Mouse (Mus musculus) cerebellum, adult (tissue): ENCODE measurements around the gene A930004D18Rik.

Experiments used
- ATAC-seq: cut with Nextera tagmentation; 2 replicates; pipeline ENCODE4 v1.9.2; 2017; ENCODE audit warnings: mild to moderate bottlenecking, moderate library complexity, mixed read lengths; ENCODE audit not compliant: insufficient number of reproducible peaks, low FRiP score, low TSS enrichment

A930004D18Rik gene

DNA sequence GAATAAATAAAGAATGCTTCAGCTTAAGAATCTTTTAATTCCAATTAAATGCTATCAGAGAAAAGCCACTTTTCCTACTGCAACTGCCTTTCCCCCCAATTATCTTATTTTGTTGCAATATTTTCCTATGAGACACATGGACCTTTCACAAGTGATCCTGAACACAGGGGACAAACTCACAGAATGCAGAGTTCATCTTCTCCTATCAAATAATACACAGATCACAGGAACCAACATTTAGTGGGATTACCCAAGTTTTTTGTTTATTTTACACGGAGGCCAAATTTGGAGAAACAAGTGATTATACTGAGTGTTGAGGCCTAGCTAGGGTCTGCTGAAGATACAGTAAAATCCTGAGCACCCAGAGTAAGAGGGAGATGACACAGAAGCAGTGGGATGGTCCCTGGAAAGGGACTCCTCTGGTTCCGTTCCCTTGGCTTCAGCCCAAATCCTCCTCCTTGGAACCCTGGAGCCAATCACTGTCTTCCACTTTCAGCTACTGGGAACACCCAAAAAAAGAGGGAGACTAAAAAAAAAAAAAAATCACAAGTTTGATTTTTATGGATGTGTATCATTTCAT, 16.5 kb upstream of the A930004D18Rik start:
- ATAC-seq, result no peak

DNA sequence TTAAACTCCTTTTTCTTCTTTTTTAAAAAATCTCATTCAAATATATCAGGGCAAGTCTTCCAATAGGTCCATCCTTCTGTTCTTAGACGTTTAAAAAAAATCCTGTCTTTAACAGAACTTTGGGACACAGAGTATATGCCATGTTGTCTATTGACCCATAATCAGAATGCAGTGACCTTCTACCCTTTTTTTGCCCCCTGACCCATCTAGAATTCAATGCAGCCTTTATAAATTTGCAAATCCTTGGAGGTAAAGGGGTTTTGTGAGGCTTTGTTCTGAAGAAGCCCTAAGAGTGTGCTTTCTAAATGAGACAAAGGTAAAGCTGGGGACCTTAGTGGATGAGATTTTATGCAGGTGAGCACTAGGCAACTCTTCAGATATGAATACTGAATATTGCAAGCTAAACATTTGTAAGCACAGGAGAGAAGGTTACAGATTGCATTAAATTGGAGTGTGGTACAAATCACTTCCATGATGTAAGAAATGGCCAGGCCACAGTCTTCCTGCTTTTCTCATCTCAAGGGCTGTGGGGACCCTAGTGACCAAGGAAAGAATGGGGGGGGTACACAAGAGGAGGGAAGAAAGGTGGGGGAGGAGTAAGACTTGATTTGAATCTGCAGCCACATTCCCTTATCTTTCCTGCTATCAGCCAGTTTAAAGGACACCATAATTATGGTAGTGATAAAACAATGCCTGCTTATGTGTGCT, 15.9 kb upstream of the A930004D18Rik start:
- no peak for ATAC-seq

DNA sequence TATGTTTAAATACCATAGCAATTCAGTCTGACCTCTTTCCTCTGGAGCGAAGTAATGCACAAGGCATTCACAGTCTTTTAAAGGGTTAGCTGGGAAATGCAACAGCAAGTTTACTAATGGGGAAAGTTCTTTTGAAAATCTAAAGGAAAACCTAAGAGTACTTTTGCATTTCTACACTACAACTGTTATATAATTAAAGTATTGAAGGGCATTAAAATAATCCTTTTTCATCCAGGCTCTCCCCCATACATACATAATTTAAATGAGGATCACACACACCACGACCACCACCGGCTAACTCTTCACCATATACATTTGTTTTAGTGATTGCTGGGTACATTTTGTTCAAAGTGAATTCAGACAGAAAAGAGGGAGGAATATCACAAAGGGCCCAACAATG, 15.0 kb upstream of the A930004D18Rik start:
- ATAC-seq, result no peak

DNA sequence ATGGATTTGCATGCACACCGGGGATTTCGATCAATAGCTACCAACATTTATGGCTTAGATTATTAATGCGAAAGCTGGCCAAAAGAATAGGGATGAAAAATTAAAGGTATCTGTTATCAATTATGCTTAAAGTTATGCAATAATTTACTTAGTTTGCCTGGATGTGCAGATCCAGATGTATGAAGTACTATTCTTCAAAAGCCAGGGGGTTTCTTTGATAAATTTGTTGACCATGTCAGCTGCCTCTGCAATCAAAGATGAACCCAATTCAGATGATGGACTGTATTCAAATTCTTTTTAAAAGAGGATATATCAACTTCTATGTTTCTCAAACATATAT, 14.3 kb upstream of the A930004D18Rik start:
- ATAC-seq, result no peak

GRCm38 (mm10) chr2:18051026-18051830, 13.7 kb upstream of the A930004D18Rik start:
- no peak for ATAC-seq

- no peak for ATAC-seq
Measured at GRCm38 (mm10) chr2:18050541-18050985, 13.0 kb upstream of the A930004D18Rik start.

DNA sequence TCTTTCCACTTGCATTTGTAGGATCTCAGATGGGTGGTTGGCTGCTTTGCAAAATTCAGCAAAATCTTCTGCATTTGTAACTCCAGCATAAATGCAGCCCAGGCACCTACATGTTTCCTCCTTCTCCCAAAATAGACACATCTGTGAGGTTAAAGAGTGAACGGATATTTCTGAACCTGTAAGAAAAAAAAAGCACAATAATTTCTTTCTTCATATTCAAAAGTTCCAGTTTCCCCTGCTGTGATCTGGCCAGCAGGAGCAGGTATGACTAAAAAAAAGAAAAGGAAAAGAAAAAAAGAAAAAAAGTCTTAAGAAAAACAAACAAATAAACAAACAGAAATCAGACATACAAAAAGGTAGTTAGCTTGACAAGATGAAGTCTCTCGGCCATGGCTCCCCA, 12.5 kb upstream of the A930004D18Rik start:
- no peak for ATAC-seq

- ATAC-seq, result no peak
Measured at GRCm38 (mm10) chr2:18049279-18049821, 11.8 kb upstream of the A930004D18Rik start.

DNA sequence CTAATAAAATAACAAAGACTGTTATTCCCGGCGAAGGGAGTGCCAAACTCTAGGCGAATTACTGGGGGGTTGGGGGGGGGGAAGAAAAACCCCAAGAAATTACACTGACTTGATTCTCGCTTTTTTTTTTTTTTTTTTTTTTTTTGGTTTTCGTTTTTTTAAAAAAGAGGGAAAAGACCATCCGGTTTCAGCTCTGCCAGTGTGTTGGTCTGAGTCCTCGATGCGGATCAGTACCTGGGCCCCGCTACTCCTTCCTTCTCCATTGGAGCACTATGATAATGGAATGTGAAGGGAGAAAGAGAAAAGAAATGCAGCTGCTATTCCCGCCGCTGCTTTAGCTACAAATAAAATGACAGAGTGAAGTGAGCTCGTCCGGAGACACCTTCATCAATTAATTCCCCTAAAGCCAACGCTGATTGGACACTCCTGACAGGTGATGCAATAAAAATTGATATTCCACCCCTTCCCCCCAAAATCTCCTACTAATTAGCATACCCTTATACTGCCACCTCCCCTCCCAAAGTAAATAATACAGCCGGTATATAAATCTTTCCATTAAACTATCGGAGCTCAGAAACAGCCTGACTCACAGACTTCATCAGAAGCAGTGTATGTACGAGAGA, 11.0 kb upstream of the A930004D18Rik start, which contains the start of gene Skida1:
TSS of gene Skida1 (minus strand) at position 599 of the 623 bp plus-strand sequence.
- no peak for ATAC-seq

DNA sequence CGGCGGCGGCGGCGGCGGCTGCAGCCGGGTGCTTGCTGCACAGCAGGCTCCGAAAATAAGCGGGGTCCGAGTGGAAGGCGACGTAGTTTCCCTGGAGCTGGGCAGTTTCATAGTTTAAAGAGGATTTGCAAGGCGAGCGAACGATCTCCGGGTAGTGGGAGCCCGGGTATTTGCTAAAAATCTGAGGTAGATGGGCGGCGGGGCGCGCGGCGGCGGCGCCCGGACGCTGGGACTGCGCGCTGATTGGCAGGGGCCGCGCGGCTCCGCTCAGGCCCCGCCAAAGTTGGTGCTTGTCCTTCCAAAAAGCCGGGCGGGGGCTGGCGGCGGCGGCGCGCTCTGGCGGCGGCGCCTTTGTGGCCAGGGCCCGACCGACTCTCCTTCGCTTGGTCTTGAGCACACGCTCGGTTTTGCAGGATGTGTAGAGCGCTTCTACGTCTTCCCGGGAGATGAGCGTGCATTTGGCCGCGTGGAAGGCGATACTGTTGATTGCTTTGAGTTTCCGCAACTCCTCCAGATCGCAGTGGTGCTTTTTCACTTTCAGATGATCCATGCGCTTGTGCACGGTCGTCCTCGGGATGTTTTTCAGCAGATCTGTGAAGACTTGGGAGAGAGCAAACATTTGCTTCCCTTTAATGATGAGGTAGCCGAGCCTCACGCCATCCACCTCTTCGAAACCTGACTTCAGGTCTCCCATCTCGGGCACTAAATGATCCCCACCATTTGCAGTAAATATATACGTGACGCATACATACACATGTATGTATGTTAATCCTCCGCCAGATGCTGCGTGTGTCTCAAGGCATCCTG, 10.3 kb upstream of the A930004D18Rik start:
- ATAC-seq, result peak; percentile 88

DNA sequence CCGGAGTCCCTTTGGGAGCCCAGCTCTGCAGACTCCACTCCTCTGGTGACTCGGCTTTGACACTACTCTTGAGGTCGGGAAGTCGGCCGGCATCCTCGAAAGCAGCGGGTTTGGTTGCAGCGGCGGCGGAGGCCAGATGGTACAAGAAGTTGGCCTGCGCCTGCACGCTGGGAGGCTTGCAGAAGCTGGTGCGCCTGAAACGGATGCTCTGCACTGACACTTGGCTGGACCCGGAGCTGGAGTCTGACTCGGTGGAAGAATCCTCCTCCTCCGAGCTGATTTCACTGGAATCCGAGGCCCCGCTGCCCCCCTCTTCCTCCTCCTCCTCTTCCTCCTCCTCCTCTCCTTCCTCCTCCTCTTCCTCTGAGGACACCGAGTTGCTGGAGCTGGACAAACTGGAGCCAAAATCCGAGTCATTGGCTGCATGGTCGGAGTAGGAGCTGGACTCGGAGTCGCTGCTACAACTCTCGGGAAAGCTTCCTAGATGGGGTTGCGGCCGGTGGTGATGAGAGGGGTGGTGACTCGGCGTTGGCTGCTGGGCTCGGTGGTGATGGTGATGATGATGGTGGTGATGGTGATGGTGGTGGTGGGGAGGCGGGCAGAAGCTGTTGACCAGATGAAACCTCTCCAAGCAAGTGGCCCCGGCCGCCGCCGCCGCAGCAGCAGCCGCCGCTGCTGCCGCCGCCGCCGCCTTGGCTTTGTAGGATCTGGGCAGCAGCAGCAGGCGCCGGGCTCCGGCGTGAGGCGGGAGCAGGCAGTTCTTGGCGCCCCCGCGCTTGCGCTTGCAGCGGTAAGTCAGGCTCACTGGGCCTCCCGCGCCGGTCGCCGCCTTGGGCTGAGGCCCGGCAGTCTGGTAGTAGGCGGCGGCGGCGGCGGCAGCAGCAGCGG, 9.5 kb upstream of the A930004D18Rik start:
- peak; percentile 63 for ATAC-seq

DNA sequence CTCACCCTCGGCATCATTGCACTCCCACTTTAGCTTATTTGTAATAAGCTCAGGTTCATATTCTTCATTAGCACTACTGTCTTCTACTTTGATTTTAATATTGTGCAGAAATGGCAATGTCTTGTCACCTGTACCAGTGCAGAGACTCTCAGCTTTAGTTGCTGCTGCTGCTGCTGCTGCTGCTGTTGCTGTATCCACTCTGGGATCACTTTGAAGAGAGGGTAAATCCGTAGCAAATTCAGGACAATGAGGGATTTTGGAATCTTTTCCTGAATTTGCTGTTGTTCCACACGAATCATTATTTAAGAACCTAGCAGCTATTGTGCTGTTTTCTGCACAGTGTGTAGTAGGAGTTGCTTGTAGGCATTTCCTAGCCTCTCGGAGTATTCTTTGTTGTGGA, 8.6 kb upstream of the A930004D18Rik start:
- ATAC-seq, result no peak

DNA sequence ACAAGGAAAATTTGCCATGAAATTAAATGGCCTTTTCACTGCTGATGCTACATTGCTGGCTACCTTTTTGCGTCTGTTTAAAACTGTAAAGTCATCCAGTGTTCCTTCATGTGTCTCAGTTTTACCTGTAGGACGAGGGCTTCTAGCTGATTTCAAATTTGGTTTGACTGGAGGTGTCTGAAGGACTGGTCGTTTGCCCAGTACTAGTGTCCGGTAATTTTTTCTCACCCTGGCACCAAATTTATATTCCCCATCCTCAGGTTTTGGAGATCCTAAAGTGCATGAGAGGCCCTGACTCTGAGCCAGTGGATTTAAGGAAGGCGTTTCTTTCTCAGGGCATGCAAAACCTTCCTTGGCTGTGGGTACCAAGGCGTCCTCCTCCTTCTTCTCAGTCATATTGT, 8.2 kb upstream of the A930004D18Rik start:
- ATAC-seq, result no peak

GRCm38 (mm10) chr2:18045143-18045780, 7.7 kb upstream of the A930004D18Rik start:
- ATAC-seq, result no peak

GRCm38 (mm10) chr2:18041199-18041885, 3.8 kb upstream of the A930004D18Rik start:
- no peak for ATAC-seq

DNA sequence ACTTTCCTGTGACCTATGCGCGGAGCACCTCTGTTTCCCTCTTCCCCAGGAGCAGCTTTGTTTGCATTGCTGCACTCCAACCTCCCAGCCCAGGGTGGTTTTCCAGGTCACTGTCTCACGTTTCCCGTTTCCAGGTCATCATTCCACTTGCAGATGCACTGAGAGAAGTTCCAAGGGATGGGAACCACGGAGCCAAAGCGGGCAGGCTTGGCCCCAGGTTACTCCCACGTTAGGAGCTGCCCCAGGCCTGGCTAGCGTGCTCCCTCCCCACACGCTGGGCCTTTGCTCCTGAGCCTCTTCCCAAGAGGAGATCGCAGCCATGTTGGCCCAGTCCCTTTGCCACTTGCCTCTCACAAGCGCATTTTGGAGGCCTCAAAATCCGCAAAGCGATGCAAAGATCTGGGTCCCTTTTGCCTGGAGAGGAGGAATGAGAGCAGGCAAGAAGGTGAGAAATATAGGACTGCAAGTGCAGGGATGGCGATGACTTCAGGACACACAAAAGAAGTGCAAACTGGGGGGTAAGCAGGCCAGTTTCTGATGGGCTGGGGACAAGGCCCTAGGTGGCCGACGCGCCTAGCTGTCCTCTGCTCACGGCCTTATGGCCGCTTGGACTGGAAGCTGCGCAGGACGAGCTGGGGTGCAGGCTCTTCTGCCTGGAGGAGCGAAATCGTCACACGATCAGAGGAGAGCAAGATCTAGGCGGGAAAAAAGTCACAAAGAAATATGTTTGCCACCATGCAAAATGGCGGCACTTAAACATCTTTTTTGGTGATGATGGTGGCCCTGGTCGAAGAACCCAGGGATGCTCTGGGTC, 3.0 kb upstream of the A930004D18Rik start:
- ATAC-seq, result no peak
